Mouse (Mus musculus) right cerebral cortex, adult 18-20 months (tissue): Measurements from ENCODE around the gene Asic3.
A peak's percentile ranks its signal among the peaks of the same experiment; 100 is the strongest.

Source experiments
- DNase-seq: peaks from one replicate; pipeline ENCODE4 v3.0.0; 2022; ENCODE audit warnings: mixed read lengths

Gene Asic3

DNA sequence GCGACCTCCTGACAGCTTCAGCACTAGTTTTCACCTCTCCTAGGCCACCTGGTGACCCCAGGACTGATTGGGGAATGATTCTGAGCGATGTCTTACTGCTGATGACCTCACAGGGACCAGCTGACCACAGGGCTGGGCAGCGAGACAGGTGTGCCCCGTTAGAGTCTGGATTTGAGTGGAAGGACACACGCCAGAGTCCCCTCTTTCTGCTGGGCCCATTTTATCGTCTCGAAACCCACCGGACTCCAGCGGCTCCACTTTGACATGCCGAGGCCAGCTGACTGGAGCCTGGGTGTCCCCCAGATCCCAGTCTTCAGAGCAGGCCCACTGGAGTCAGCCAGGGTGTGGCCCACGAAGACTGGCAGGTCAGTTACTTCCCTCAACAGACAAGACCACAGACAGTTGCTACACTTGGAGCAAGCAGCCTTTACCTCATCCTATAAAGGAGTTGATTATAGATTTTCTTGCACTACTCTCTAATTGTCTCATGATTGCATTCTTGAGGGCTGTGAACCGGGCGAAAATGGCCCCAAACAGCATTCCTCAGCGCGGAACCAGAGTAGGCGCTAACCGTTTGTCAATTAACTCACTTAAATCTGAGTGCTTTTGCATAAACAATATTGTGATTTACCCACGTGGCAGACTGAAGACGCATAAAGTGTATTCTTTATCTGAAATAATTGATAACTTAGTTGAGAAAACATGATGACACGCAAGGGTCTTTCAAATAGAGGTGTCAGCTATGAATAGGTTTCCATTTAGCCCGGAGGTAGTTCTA lies 11.0 kb downstream of the Asic3 start:
- no peak for DNase-seq

DNA sequence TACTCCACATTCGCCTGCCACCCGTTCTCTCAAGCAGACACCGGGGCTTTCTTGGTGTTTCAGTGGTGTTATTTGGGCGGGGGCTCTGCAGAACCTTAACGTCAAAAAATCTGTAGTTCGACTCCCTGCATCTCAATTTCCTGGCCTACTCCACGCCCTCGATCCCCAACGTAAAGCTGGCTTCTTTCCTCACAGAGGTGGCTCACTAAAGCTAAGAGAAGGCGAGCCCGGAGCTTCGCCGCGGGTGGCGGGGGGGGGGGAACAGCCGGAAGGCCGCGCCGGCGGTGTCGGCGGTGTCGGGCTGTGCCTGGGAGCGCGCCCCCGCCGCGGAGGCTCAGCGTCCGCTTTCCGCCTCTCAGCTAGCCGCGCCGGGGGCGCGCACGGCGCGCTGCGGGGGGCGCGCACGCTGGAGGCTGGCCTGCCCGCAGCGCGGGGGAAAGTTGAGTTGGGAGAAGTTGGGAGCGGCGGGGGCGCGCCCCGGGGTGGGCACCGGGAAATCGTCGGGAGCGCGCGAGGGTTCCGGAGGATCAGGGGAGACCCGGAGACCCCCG lies 11.7 kb downstream of the Asic3 start:
- peak; percentile 83 for DNase-seq

DNA sequence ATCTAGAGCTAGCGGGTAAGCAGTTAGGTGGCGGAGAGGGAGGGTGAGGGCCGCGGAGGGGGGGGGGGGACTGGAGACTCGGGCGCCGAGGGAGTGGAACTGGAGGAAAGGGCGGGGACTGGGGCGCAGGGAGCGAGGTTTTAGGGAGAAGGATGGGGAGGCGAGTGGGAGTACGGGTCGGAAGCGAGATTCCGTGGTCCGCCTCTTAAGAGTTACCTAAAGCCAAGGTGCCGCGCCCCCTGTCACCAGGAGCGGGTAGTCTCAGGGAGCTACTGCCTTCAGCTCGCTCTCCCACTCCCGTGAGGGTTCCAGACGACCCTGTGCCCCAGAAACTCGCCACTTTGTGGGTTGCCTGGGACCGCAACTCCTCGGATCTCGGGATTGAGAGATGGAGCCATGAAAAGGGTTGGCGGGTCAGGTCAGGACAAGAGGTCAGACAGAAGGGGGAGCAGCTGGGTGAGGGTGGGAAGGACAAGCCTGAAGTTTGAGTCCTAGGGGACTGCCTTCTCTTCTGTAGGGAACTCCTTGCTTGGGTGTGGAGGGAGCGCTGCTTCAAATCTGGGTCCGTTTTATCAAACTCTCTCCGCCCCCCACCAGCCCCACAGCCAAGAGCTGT lies 12.3 kb downstream of the Asic3 start:
- DNase-seq, result no peak

DNA sequence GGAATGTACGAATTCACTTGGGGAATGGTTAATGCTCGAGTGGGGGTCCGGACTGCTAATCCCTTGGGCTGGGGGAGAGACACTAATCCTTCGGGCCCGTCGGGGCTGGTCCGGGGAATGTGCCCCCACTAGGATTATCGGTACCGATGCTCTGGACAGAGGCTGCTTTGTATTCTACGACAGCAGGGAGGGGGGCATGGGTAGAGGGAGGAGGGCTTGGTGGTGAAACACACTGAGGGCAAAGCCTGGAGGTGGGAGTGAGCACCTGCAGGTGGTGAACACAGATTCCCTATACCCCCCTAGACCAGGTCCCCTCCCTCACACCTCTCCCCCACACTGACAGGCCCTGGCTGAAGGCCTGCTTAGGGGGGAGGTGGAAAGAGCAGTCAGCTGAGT lies 12.8 kb downstream of the Asic3 start:
- DNase-seq, result no peak

DNA sequence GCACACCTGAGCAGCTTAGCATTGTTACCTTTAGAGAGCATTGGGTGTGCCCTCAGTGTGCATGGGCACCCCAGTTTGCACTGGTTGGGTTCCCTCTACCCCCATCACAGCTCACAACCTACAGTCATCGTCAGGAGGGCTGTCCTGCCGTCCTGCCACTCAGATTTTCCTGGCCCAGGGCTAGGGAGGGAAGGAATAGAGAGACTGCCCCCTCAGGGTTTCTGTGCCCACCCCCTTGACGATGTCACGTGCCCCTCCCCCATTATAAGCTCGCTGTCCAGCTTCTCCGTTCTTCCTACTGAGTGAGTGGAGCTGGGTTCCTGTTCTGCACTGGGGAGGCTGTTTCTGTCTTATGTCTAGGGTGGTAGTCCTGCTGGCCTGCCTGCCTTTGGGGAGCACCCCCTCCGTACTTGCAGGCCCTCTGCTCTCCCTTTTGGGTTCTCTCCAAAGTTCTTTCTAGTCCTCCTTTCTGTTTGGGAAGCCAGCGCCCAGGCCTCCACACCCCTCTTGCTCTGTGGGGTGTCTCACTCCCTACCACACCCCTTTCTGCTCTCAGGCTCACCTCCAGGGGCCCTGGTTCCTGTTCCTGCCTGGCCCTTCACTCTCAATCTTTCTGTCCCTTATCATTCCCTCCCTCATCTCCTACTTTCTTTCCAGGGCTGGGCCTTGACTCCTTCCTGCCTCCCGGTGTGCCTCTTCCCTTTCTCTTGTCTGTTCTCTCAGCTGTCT lies 13.5 kb downstream of the Asic3 start:
- DNase-seq, result no peak

DNA sequence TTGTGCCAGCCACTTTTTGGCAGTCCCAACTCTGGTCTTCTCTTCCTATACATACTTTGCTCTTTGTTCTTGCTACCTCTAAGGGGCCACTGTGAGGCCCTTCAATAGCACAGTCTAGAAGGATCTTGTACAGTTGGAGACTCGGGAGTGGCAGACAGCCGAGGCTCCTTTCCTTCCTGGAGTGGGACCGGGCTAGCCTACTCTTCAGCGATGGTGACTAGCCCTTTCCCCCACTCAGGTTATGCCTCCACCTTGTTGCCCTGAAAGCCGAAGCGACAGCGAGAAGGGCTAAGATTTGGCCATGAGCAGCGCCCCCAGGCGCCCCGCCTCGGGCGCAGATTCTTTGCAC lies 14.1 kb downstream of the Asic3 start:
- no peak for DNase-seq

DNA sequence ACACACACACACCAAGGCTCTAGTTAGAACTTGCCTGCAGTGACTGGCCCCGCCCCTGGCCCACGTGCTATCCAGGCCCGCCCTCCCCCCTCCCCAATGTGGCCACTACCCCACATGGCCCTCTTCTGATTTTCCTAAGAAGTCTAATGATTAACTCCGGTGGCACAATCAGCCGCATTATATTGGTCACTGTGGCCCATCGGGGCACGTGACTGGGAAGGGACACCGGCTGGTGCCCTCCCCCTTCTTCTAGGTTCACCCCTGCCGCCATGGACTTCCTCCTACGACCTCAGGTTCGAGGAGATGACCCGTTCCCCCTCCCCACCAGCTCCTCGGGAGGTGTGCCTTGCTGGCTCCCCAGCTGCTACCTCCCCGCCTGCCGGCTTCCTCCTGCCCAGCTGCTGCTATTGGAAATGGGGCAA lies 14.8 kb downstream of the Asic3 start:
- DNase-seq, result no peak

DNA sequence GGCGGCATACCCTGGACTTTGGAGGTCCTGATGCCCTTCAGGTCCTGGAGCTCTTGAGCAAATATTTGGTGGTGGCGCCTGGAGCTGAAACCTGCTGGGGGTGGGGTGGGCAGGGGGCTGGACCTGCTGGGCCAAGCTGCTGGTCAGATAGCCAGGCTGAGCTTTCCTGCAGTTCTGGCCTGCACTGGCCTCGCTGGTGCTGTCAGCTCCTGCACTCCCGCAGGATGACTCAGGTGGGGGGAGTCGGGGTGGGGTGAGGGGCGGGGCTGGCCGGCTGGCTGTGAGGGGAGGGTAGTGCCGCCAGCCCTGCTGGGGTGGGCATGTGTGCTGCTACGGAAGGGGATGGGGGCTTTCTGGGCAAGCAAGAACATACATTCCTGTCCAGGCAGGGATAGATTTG lies 15.4 kb downstream of the Asic3 start:
- DNase-seq, result no peak

DNA sequence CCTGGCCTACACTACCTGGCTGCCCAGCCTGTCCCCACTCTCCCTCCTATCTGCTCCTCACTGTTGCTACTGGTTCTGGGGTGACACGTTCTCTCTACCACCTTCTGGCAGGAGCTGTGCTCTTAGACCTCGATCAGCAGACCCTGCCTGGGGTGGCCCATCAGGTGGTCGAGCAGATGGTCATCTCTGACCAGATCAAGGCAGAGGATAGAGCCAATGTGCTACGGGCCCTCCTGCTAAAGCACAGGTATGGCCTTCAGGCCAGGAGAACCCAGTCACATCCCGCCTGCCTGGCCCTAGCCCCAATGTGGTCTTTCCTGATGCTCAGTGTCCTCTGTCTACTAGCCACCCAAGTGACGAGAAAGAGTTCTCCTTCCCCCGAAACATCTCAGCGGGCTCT lies 20.8 kb downstream of the Asic3 start:
- no peak for DNase-seq

DNA sequence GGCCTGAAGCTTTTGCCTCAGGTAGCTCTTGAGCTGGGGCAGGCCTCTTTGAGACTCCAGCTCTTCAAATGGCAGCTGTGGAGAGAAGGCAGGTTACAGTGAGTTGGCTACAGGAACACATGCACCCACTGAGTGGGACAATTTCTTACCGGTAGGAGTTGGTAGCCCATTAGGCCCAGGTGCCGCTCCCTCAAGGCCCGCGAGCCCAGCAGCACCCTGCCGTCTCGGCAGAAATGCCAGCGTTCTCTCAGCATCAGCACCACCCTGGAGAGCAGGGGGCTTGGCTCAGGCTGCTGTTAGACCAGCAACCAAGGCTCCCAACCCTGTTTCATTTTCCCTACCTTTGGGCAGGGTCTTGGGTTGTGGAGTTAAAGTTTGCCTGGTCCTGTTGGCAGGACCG lies 28.0 kb downstream of the Asic3 start:
- DNase-seq, result no peak

DNA sequence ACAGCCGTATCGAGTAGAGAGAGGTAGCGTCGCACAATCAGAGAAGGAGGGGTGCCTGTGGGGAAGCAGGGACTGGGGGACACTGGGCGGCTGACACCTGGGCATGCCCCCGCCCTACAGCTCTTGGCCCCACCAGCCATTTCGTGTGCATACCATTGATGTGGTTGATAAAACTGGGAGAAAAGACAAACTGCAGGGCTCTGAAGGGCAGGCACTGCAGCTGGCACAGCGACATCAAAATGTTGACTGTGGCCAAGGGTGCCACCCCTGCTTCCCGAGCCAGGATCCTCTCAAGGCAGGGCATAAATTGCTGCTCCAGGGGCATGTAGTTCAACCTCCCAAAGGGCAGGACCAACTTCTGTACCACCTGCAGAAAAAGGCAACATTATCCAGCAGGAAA lies 28.8 kb downstream of the Asic3 start:
- DNase-seq, result no peak

DNA sequence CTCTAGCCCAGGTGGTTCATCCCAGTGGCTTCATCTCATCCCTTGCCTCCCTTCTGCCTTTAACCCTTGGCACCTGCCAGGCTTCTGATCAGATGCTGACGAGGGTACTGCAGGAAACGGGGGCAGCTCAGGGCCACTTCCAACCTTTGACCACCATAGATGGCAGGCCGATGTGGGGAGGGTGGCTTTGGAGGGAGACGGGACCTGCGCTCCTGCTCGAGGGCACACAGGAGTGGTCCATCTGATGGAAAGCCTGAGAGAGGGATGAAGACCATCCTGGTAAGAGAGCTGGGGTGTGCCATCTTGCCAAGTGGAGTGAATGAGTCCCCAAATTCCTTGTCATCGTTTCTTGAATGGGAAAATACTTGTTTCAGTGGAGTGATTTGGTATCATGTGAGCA lies 30.0 kb downstream of the Asic3 start:
- no peak for DNase-seq

DNA sequence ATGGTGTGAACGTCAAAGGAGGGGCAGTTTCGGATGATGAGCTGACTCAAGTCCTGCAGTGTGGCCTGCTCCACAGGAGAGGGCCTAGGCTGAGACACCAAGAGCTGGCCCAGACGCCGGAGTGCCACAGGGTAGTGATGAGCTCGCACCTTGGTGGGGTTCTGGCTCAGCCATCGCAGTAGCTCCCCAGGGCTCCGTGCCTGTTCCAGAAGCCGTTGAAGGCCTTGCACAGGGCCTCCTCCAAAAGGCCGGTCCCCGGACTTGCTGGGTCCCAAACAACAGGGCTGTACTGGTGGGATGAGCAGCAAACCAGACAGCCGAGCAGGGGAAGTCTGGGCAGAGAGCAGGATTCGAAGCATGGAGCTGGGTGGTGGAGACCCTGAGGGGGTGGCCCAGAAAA lies 30.7 kb downstream of the Asic3 start:
- no peak for DNase-seq

DNA sequence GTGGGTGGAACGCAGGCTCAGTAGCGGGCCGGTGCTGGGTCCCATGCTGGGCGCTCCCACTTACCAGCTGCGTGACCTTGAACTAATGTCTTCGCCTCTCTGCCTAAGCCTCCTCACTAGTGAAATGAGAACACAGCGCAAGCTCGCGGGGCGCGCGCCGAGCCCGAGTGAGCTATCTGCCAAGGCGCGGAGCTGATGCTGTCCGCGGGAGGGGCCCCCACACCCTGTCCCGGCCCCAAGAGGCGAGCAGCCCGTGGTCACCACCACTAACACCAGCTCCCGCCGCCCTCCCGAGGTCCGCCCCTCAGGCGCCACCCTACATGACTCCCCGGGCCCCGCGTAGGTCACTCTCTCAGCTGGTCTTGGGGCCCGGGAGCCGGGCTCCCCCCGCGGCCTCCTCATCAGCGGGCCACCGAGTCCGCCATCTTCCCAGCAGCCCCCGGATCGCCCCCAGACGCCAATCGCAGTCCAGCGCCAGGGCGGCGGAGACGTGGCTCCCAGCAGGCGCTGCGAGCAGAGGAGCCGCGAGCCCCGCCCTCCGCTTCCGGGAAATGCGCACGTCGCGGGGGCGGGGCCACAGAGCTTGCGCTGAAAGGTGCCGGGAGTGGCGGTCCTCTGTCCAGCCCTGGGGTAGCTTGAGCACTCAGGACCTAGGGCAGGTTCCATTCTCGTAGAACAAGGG lies 31.7 kb downstream of the Asic3 start, which contains the start of gene Fastk:
Fastk (minus strand) TSS at position 542 of the 682 bp plus-strand sequence.
- DNase-seq, result peak; percentile 97

DNA sequence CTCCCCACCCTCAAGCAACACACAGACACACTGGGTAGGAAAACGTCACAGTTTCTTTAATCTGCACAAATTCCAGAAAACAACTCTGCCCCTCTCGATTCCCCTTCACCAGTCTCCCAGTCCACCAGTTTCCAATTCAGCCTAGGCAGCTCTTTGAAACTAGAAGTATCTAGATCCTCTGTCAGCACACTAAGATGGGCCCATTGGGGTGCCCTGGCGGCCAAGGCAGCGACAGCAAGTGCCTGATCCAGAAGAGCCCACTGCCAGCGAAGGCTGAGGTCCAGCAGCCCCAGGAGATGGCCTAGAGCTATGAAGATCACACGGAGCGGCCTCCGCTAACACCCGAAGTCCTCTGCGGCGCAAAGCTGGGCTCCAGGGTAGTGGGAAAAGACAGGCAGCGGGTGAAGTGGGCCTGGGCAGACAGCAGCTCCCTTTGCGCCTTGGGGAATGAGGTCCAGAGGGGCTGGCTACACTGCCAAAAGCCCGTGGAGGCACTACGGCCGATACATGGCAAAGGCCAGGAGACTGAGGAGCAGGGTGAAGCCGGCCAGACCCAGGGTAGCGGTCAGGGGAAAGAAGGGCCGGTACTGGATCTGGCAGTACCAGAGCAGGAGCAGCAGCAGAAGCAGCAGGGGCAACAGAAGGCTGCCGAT lies 32.4 kb downstream of the Asic3 start:
- DNase-seq, result no peak

DNA sequence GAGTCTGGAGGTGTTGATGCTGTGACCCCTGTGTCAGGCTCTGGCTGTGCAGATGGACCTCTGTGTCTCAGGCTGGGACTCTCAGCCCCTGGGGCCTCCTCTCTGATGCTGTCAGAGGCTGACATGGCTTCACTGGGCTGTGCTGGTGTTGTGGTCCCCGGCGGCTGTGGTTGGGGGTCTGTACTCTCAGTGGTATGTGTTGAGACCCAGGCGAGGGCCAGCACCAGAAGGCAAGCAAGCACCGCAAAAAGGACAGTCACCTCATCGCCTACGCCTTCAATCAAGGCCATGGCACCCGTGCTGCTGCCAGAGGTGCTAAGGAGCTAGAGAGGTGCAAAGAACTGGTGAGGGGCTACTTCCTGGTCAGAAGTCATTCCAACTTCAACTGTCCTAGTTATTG lies 33.4 kb downstream of the Asic3 start:
- DNase-seq, result no peak

DNA sequence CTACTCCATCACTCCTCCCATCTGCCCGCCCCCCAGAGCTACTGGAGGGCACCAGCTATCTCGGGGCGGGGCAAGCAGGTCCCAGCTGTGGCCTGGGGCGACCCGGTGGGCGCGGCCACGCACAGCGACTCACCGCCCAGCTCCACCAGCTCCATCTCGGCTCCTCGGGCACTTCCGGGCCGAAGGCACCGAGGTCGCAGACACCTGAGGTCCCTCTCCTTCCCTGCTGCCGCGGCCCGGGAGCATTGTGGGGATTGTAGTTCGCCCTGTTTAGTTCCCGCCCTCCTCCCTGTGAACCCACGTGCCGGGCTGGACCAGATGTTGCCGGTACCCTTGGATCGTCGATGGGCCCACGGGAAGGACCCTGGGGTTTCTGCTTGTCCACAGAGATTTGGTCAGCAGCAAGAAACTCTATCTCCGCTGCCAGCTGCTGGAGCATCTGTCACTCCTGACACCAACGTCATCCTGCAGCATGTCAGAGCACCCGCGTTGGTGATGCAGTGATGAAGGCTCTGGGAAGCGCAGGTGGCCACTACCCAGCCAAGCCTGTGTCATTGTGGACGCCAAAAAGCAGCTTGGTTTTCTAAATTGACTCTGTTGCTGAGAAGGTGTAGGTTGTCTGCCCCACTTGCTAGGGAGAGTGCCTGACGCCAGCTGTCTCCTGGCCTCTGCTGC lies 34.6 kb downstream of the Asic3 start, which contains the start of gene Tmub1:
Tmub1 (minus strand) TSS at position 231 of the 675 bp plus-strand sequence.
- peak; percentile 89 for DNase-seq

DNA sequence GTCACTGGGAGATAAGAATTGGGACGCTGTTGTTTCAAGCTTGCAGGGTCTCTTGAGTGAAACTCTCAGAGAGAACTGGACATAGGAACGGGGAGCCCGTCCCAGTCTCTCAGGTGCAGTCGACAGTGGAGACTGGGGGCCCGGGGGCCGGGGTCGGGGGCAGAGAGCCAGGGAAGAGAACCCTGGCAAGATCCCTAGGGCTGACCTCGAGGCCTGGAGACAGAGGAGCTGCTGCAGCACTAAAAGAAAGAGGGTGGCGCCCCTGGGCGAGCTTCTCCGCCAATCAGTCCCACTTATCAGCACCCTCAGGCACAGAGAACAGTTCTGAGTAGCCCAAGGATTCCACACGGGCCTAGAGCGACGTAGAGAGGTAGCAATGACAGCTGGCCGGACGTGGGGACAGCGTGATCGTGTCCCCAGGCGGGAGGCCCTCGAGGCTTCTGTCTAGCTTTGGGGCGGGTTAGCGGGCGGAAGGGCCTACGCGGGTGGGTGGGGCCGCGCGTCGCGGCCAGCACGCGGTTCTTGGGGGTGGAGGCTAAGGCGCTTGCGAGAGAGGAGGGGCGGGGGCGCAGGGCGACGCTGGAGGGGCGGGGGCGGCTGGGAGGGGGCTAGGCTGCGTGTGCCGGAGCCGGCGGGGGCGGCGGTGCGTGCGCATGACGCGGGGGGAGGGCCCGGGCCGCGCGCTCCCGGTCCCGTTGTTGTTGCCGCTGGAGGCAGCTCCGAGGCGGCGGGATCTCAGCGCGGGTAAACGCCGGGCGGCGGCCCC lies 38.3 kb downstream of the Asic3 start:
- peak; percentile 89 for DNase-seq

DNA sequence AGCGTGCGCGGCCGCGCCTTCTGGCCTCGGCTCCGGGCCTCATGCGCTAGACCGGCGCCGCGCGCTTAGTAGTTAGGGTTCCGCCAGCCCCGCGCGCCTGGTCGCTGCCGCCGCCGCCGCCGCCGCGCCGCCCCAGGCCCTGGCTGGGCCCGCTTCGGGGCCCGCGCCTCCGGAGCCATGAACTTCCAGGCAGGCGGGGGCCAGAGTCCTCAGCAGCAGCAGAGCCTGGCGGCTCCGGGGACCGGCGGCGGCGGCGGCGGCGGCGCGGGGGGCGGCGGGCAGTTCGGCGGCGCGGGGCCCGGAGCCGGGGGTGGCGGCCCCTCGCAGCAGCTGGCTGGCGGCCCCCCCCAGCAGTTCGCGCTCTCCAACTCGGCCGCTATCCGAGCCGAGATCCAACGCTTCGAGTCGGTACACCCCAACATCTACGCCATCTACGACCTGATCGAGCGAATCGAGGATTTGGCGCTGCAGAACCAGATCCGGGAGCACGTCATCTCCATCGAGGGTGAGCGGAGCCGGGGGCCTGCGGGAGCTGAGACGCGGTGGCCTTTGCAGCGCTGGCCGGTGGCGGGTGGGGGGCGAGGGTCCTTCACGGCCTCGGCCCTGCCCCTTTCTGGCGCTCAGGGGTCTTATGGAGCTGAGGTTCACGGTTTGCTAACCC lies 39.0 kb downstream of the Asic3 start, which contains the start of gene Agap3:
Agap3 (plus strand) TSS at position 148 of the 661 bp plus-strand sequence.
- DNase-seq, result peak; percentile 44

DNA sequence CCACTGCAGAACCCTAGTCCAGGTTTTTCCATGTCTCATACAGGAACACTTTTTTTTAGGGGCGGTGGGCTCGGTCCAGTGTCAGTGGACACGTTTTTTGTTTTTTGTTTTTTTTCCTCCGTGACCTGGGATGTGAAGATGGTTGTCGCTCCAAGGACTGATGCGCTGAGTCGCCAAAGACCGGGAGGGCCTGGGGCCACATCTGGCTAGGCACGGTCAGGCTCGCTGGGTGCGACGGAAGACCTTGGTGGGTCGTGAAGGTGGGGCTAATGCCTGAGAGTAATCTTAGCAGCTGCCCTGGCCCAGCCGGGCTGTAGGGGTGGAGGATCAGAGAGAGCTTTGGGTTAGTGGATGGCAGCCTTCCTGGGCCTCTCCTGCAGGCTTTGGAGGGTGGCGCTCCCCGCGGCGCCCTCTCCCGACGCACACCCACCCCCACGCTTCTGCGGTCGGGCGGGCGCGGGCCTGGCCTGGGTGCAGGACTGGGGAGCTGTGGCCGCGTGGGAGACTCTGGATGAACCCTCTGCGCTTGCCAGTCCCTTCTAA lies 39.6 kb downstream of the Asic3 start:
- DNase-seq, result peak; percentile 51
